Mouse (Mus musculus) urinary bladder, adult 18-20 months (tissue): ENCODE measurements around the gene Lhx2.
A peak's percentile ranks its signal among the peaks of the same experiment; 100 is the strongest.

ENCODE experiments used
- DNase-seq, 2 experiments: peaks; one replicate each; pipeline ENCODE4 v3.0.0; 2022; ENCODE audit warnings: low spot score in 2 of 2, mixed read lengths in 2 of 2

Gene Lhx2

DNA sequence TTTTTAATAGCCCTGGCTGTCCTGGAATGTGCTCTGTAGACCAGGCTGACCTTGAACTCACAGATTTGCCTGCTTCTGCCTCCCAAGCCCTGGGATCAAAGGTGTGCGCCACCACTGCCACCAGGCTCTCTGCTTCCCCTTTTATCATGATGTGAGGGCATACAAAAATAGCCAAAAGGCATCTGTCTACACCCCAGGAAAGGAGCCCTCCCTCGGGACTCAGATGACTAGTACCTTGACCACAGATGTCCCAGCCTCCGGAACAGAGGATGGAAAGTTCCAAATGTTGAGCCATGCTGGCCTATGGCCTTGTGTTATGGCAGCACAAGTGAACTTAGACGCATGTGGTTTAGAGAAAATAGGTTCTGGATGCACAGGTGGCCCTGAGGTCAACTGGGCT lies 66.3 kb downstream of the Lhx2 start:
- DNase-seq: no peak

DNA sequence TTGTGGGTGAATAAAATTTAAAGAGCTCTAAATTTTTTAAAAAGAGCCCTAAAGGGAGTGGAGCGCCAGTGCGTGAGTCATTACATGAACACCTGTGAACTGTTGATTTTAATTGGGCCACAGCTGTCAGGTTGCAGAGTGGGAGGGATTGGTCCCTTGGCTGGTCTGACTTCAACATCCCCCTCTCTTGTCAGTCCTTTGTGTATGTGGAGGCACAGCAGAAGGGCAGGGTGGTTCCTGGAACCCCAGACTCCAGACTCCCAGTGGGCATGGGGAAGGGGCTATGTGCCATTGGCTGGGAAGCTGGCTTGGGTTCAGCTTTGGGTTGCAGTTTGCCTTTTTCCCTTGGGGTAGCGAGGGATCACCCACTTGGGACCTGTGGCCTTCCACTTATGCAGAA lies 70.2 kb downstream of the Lhx2 start:
- DNase-seq: no peak

DNA sequence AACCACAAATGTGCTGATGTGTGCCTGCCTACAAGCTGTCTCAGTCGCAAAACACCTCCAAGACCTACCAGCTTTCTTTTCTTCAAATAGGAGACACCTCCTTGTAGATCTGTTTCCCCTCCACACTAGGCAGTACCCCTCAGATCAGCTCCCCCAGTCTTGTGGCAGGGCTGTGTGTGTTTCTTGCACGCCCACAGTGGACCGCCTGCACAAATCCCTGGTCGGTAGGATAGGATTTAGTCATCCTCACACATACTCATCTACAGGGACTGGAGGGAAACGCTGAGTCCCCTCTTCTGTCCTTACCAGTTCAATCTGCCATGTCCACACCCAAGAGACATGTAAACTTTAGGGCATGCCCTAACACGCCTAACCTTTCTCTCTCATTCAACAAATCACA lies 71.1 kb downstream of the Lhx2 start:
- no peak for DNase-seq

DNA sequence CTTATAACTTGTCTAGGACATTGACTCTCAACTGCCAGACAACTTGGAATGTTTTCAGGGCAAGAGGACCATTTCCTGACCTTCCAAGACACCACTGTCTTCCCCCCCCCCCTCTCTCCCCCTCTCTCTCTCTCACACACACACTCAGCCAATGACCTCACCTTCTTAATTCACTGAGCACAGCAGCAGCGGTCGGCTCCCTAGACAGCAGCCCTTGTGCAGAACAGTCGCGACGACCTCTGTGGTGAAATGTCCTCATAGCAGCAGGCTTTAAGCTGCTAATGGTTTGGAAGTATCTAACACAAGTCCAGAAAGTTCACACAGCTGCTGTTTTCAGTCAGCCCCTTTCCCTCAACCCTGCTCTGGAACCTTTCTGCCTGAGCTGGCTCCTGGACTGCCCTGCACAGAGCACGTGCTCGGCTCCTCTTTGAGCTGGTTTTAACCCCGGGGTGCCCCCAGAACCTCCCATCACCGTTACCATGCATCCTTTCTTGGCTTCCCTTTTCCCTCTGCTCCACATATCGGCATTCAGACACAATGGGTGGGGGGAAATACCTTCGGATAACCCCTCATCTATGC lies 73.6 kb downstream of the Lhx2 start:
- DNase-seq: no peak

DNA sequence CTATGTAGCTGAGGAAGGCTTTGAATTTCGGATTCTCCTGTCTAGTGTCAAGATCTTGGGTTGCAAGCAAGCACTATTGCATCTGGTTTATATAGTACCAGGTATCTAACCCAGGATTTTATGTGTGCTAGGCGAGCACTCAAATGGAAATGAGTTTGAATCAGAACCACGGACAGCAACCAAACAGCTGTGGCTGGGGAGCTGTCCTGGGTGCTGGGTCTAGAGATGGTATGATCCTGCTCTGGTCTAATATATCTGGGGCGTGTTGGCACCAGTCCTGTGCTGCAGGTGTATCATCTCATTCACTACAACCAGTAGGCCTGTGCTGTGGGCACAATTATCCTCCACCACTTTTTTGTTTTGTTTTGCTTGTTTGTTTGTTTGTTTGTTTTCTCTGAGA lies 78.9 kb downstream of the Lhx2 start:
- peak in 1 of 2 experiments; percentile 35 for DNase-seq
